Mouse (Mus musculus): ENCODE measurements at regions not wholly inside any gene's neighbourhood (a gene's known extent, or its start where the extent isn't known, plus 50 kb on each side); places are given as distances from the start of the nearest gene placed in this dataset.
"Not testable (repeated sequence)": the region's sequence is repeated elsewhere in the genome, so short reads cannot be mapped to it uniquely, and the experiment has no call there.

GRCm38 (mm10) chr9:94136444-94136843, 401.4 kb downstream of the 1190002N15Rik start:
- Histone ChIP-seq H3K9ac (ENCODE audit: low read length) (no peak overlapping the region), H3K4me3 (ENCODE audit: low read length) (no peak overlapping the region), H3K4me2 (ENCODE audit: low read depth, low read length) (peak overlapping the region; percentile 26; the same call in 1 of the 2 replicates), H3K9me3 (replicated peaks; ENCODE audit: control insufficient read depth, low read length) (no peaks in the 10 kb centered on the region), H3K27me3 (ENCODE audit: control insufficient read depth, insufficient read depth, low read length) (no peaks in the 10 kb centered on the region), H3K27ac (ENCODE audit: low read length) (peak overlapping the region; percentile 77), H3K36me3 (ENCODE audit: control insufficient read depth, insufficient read depth) (no peaks in the 10 kb centered on the region), H3K4me1 (ENCODE audit: control insufficient read depth, insufficient read depth, low read length) (peaks cover 10% of the 10 kb centered on the region)
- ATAC-seq (replicated peaks; ENCODE audit: extremely low read depth, insufficient read depth, low FRiP score), result peak; percentile 75
- WGBS, result 9% methylated on average over 1 of the region's 1 CpGs

- whole genome bisulfite sequencing, result 81% methylated on average over 2 of the region's 2 CpGs
- no peak overlapping the region for H3K4me2 ChIP-seq (ENCODE audit: low read depth, low read length)
Measured at GRCm38 (mm10) chr9:94133682-94134081, 404.2 kb downstream of the 1190002N15Rik start.

GRCm38 (mm10) chr9:94131367-94131766, 406.5 kb downstream of the 1190002N15Rik start:
- H3K4me2 ChIP-seq (ENCODE audit: low read depth, low read length), result no peak overlapping the region
- no peaks in the 10 kb centered on the region for H3K27me3 ChIP-seq (ENCODE audit: control insufficient read depth, insufficient read depth, low read length)
- H3K9me3 ChIP-seq (replicated peaks; ENCODE audit: control insufficient read depth, low read length), result no peaks in the 10 kb centered on the region
- no peak overlapping the region for H3K27ac ChIP-seq (ENCODE audit: low read length)
- WGBS, result 57% methylated on average over 1 of the region's 1 CpGs
- H3K4me3 ChIP-seq (ENCODE audit: low read length), result no peak overlapping the region
- no peak for ATAC-seq (replicated peaks; ENCODE audit: extremely low read depth, insufficient read depth, low FRiP score)
- no peak overlapping the region for H3K9ac ChIP-seq (ENCODE audit: low read length)
- peaks cover 7% of the 10 kb centered on the region for H3K4me1 ChIP-seq (ENCODE audit: control insufficient read depth, insufficient read depth, low read length)
- H3K36me3 ChIP-seq (ENCODE audit: control insufficient read depth, insufficient read depth), result no peaks in the 10 kb centered on the region

More at GRCm38 (mm10) chr9:94133682-94134081, 404.2 kb downstream of the 1190002N15Rik start:
- H3K27ac ChIP-seq (ENCODE audit: low read length), result no peak overlapping the region
- no peak overlapping the region for H3K9ac ChIP-seq (ENCODE audit: low read length)
- H3K27me3 ChIP-seq (ENCODE audit: control insufficient read depth, insufficient read depth, low read length), result no peaks in the 10 kb centered on the region
- H3K4me3 ChIP-seq (ENCODE audit: low read length), result no peak overlapping the region
- peaks cover 12% of the 10 kb centered on the region for H3K4me1 ChIP-seq (ENCODE audit: control insufficient read depth, insufficient read depth, low read length)
- H3K36me3 ChIP-seq (ENCODE audit: control insufficient read depth, insufficient read depth), result no peaks in the 10 kb centered on the region
- no peaks in the 10 kb centered on the region for H3K9me3 ChIP-seq (replicated peaks; ENCODE audit: control insufficient read depth, low read length)
- ATAC-seq (replicated peaks; ENCODE audit: extremely low read depth, insufficient read depth, low FRiP score), result no peak

GRCm38 (mm10) chr9:94116961-94117360, 420.9 kb downstream of the 1190002N15Rik start:
- Histone ChIP-seq H3K9ac (ENCODE audit: low read length) (no peak overlapping the region), H3K36me3 (ENCODE audit: control insufficient read depth, insufficient read depth) (no peaks in the 10 kb centered on the region), H3K4me2 (ENCODE audit: low read depth, low read length) (no peak overlapping the region), H3K4me3 (ENCODE audit: low read length) (no peak overlapping the region), H3K9me3 (replicated peaks; ENCODE audit: control insufficient read depth, low read length) (no peaks in the 10 kb centered on the region), H3K27ac (ENCODE audit: low read length) (no peak overlapping the region), H3K27me3 (ENCODE audit: control insufficient read depth, insufficient read depth, low read length) (no peaks in the 10 kb centered on the region), H3K4me1 (ENCODE audit: control insufficient read depth, insufficient read depth, low read length) (no peaks in the 10 kb centered on the region)
- WGBS, result 86% methylated on average over 5 of the region's 5 CpGs
- ATAC-seq (replicated peaks; ENCODE audit: extremely low read depth, insufficient read depth, low FRiP score), result no peak

- not testable (repeated sequence) for H3K4me2 ChIP-seq (ENCODE audit: low read depth, low read length); H3K27ac ChIP-seq (ENCODE audit: low read length); H3K9me3 ChIP-seq (replicated peaks; ENCODE audit: control insufficient read depth, low read length); ATAC-seq (replicated peaks; ENCODE audit: extremely low read depth, insufficient read depth, low FRiP score); H3K9ac ChIP-seq (ENCODE audit: low read length); H3K4me3 ChIP-seq (ENCODE audit: low read length); H3K4me1 ChIP-seq (ENCODE audit: control insufficient read depth, insufficient read depth, low read length); H3K36me3 ChIP-seq (ENCODE audit: control insufficient read depth, insufficient read depth); H3K27me3 ChIP-seq (ENCODE audit: control insufficient read depth, insufficient read depth, low read length)
- WGBS, result 62% methylated on average over 1 of the region's 1 CpGs
Measured at GRCm38 (mm10) chr9:94107701-94108100, 430.2 kb downstream of the 1190002N15Rik start.

- H3K4me3 ChIP-seq (ENCODE audit: low read length), result no peak overlapping the region
- H3K27me3 ChIP-seq (ENCODE audit: control insufficient read depth, insufficient read depth, low read length), result no peaks in the 10 kb centered on the region
- no peaks in the 10 kb centered on the region for H3K9me3 ChIP-seq (replicated peaks; ENCODE audit: control insufficient read depth, low read length)
- H3K27ac ChIP-seq (ENCODE audit: low read length), result no peak overlapping the region
- ATAC-seq (replicated peaks; ENCODE audit: extremely low read depth, insufficient read depth, low FRiP score), result no peak
- H3K4me1 ChIP-seq (ENCODE audit: control insufficient read depth, insufficient read depth, low read length), result no peaks in the 10 kb centered on the region
- WGBS, result 77% methylated on average over 4 of the region's 4 CpGs
- H3K9ac ChIP-seq (ENCODE audit: low read length), result no peak overlapping the region
- H3K4me2 ChIP-seq (ENCODE audit: low read depth, low read length), result no peak overlapping the region
- H3K36me3 ChIP-seq (ENCODE audit: control insufficient read depth, insufficient read depth), result no peaks in the 10 kb centered on the region
Measured at GRCm38 (mm10) chr9:94104669-94105068, 433.2 kb downstream of the 1190002N15Rik start.

- no peak overlapping the region for H3K27ac ChIP-seq (ENCODE audit: low read length)
- H3K9me3 ChIP-seq (replicated peaks; ENCODE audit: control insufficient read depth, low read length), result no peaks in the 10 kb centered on the region
- 74% methylated on average over 3 of the region's 3 CpGs for WGBS
Measured at GRCm38 (mm10) chr9:94101958-94102357, 435.9 kb downstream of the 1190002N15Rik start.

GRCm38 (mm10) chr9:94094800-94095199, 443.1 kb downstream of the 1190002N15Rik start:
- Histone ChIP-seq H3K27ac (ENCODE audit: low read length) (no peak overlapping the region), H3K9me3 (replicated peaks; ENCODE audit: control insufficient read depth, low read length) (no peaks in the 10 kb centered on the region), H3K27me3 (ENCODE audit: control insufficient read depth, insufficient read depth, low read length) (no peaks in the 10 kb centered on the region), H3K9ac (ENCODE audit: low read length) (no peak overlapping the region), H3K4me1 (ENCODE audit: control insufficient read depth, insufficient read depth, low read length) (no peaks in the 10 kb centered on the region), H3K4me3 (ENCODE audit: low read length) (no peak overlapping the region), H3K36me3 (ENCODE audit: control insufficient read depth, insufficient read depth) (no peaks in the 10 kb centered on the region), H3K4me2 (ENCODE audit: low read depth, low read length) (no peak overlapping the region)
- no peak for ATAC-seq (replicated peaks; ENCODE audit: extremely low read depth, insufficient read depth, low FRiP score)
- WGBS, result 62% methylated on average over 2 of the region's 2 CpGs

More at GRCm38 (mm10) chr9:94101958-94102357, 435.9 kb downstream of the 1190002N15Rik start:
- H3K4me1 ChIP-seq (ENCODE audit: control insufficient read depth, insufficient read depth, low read length), result no peaks in the 10 kb centered on the region
- ATAC-seq (replicated peaks; ENCODE audit: extremely low read depth, insufficient read depth, low FRiP score), result no peak; the same call in 1 of the 2 replicates
- no peak overlapping the region for H3K4me3 ChIP-seq (ENCODE audit: low read length)
- no peak overlapping the region for H3K9ac ChIP-seq (ENCODE audit: low read length)
- no peaks in the 10 kb centered on the region for H3K36me3 ChIP-seq (ENCODE audit: control insufficient read depth, insufficient read depth)
- no peaks in the 10 kb centered on the region for H3K27me3 ChIP-seq (ENCODE audit: control insufficient read depth, insufficient read depth, low read length)
- H3K4me2 ChIP-seq (ENCODE audit: low read depth, low read length), result no peak overlapping the region

- Histone ChIP-seq H3K4me1 (ENCODE audit: control insufficient read depth, insufficient read depth, low read length) (no peaks in the 10 kb centered on the region), H3K9ac (ENCODE audit: low read length) (no peak overlapping the region), H3K4me2 (ENCODE audit: low read depth, low read length) (no peak overlapping the region), H3K27ac (ENCODE audit: low read length) (no peak overlapping the region), H3K27me3 (ENCODE audit: control insufficient read depth, insufficient read depth, low read length) (no peaks in the 10 kb centered on the region), H3K9me3 (replicated peaks; ENCODE audit: control insufficient read depth, low read length) (no peaks in the 10 kb centered on the region), H3K36me3 (ENCODE audit: control insufficient read depth, insufficient read depth) (no peaks in the 10 kb centered on the region), H3K4me3 (ENCODE audit: low read length) (no peak overlapping the region)
- WGBS, result 65% methylated on average over 7 of the region's 7 CpGs
- ATAC-seq (replicated peaks; ENCODE audit: extremely low read depth, insufficient read depth, low FRiP score), result no peak
Measured at GRCm38 (mm10) chr9:94091658-94092225, 446.1 kb downstream of the 1190002N15Rik start.

All from heart, embryonic 16.5 days (tissue).